Comparison of ENCODE assay signal across 20 mouse cellular contexts in the genomic region with DNA sequence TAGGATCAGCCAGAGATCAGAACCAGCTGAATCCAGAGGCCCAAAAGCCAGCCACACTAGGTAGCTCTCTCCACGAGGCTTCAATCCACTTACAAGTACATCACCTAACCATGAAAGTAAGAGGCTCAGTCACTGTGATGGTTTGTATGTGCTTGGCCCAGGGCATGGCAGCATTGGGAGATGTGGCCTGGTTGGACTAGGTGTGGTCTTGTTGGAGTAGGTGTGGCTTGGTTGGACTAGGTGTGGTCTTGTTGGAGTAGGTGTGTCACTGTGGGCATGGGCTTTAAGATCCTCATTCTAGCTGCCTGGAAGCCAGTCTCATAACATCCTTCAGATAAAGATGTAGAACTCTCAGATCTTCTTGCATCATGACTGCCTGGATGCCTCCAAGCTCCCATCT. TPM values are rescaled to one million over a fixed set of nuclear protein-coding genes. Genes with fewer than 3 reads are reported as not detected.
"Had no signal": no experiment of that assay in that cellular context is flagged by ENCODE, and none has a peak within 500 bp of the region (broad histone marks: within the 10 kb centered on the region; RNA-seq: fewer than 3 reads in every experiment).

No protein-coding gene starts in this region.

- H3K27me3 ChIP-seq: limb, embryonic 12.5 days; lung, embryonic 15.5 days; midbrain, embryonic 13.5 days; neural tube, embryonic 15.5 days had no signal

- H3K9ac ChIP-seq: limb, embryonic 12.5 days; lung, embryonic 15.5 days; midbrain, embryonic 13.5 days; neural tube, embryonic 15.5 days had no signal

- ATAC-seq: midbrain, embryonic 13.5 days had no signal

- DNase-seq: kidney, adult 11 months; kidney, adult 9 months; kidney, postnatal 4 days; lung, postnatal 36 days; right cerebral cortex, adult 18-20 months; right cerebral cortex, postnatal 25 days; thymus, adult 2 months; thymus, postnatal 25 days had no signal

- H3K9me3 ChIP-seq: limb, embryonic 12.5 days; lung, embryonic 15.5 days; midbrain, embryonic 13.5 days; neural tube, embryonic 15.5 days had no signal

- H3K4me1 ChIP-seq: limb, embryonic 12.5 days; lung, embryonic 15.5 days; midbrain, embryonic 13.5 days; neural tube, embryonic 15.5 days had no signal

- H3K4me3 ChIP-seq: layer of hippocampus, adult 2 months; left cerebral cortex, adult 2 months; limb, embryonic 12.5 days; lung, embryonic 15.5 days; midbrain, embryonic 13.5 days; myocyte; neural tube, embryonic 15.5 days had no signal

- H3K27ac ChIP-seq: kidney, postnatal 0 days; layer of hippocampus, adult 2 months; left cerebral cortex, adult 2 months; limb, embryonic 12.5 days; lung, embryonic 15.5 days; midbrain, embryonic 13.5 days; neural tube, embryonic 15.5 days had no signal

- H3K36me3 ChIP-seq: limb, embryonic 12.5 days; lung, embryonic 15.5 days; midbrain, embryonic 13.5 days; neural tube, embryonic 15.5 days had no signal

- H3K4me2 ChIP-seq: limb, embryonic 12.5 days; lung, embryonic 15.5 days; midbrain, embryonic 13.5 days; neural tube, embryonic 15.5 days had no signal

RNA-seq across cellular contexts. Expression of gene Ttll10, which starts 32.0 kb away (rescaled TPM):
- total RNA-seq: left cerebral cortex, postnatal 14 days; megakaryocyte progenitor cell, adult 5-6 weeks had no signal
- polyA plus RNA-seq: midbrain, embryonic 13.5 days; myocyte; neural tube, embryonic 11.5 days; neural tube, embryonic 15.5 days had no signal

RNA-seq across cellular contexts. Expression of gene Rnf223, which starts 39.1 kb away (rescaled TPM):
- total RNA-seq: liver, adult 2 months had no signal
